Mouse (Mus musculus): ENCODE data around the gene Fam172a. TPM values are rescaled to one million over a fixed set of nuclear protein-coding genes. Genes with fewer than 3 reads are reported as not detected.

Fam172a gene
- polyA plus RNA-seq, 1 experiment from 2014 or later: 22.8 TPM

- ATAC-seq (replicated peaks; ENCODE audit: low FRiP score) (no peak), DNase-seq (ENCODE audit: low spot score) (no peak)
- 34% methylated on average over 2 of the region's 2 CpGs for WGBS
- no peak overlapping the region for H3K27ac ChIP-seq (ENCODE audit: low read depth, low read length)
- no peaks in the 10 kb centered on the region for H3K4me1 ChIP-seq (replicated peaks; ENCODE audit: control insufficient read depth, insufficient read depth, low read length)
- no peaks in the 10 kb centered on the region for H3K9me3 ChIP-seq (ENCODE audit: control insufficient read depth, low read length)
- no peaks in the 10 kb centered on the region for H3K36me3 ChIP-seq (ENCODE audit: control insufficient read depth, insufficient read depth, low read length)
- no peak overlapping the region for H3K4me3 ChIP-seq (ENCODE audit: low read depth, low read length)
- no peak overlapping the region for H3K9ac ChIP-seq (ENCODE audit: low read depth, low read length)
- H3K4me2 ChIP-seq: no peak overlapping the region
- H3K27me3 ChIP-seq (replicated peaks; ENCODE audit: control insufficient read depth, insufficient read depth, low read length): peaks cover 56% of the 10 kb centered on the region
These were observed 511.3 kb downstream of the Fam172a start for GRCm38 (mm10) chr13:78213155-78213554.

GRCm38 (mm10) chr13:78215223-78215622, 513.4 kb downstream of the Fam172a start:
- ATAC-seq (replicated peaks; ENCODE audit: low FRiP score) (no peak), DNase-seq (ENCODE audit: low spot score) (no peak)
- Histone ChIP-seq H3K4me1 (replicated peaks; ENCODE audit: control insufficient read depth, insufficient read depth, low read length) (no peaks in the 10 kb centered on the region), H3K4me3 (ENCODE audit: low read depth, low read length) (no peak overlapping the region), H3K27me3 (replicated peaks; ENCODE audit: control insufficient read depth, insufficient read depth, low read length) (peaks cover 35% of the 10 kb centered on the region), H3K27ac (ENCODE audit: low read depth, low read length) (no peak overlapping the region), H3K36me3 (ENCODE audit: control insufficient read depth, insufficient read depth, low read length) (no peaks in the 10 kb centered on the region), H3K9me3 (ENCODE audit: control insufficient read depth, low read length) (no peaks in the 10 kb centered on the region), H3K4me2 (no peak overlapping the region), H3K9ac (ENCODE audit: low read depth, low read length) (no peak overlapping the region)
- WGBS: 46% methylated on average over 2 of the region's 2 CpGs
